Mouse (Mus musculus): Measurements from ENCODE around the gene Hspa4. TPM values are rescaled to one million over a fixed set of nuclear protein-coding genes. Genes with fewer than 3 reads are reported as not detected.

The Hspa4 gene
- polyA plus RNA-seq, 1 experiment from 2014 or later = 130 TPM

DNA sequence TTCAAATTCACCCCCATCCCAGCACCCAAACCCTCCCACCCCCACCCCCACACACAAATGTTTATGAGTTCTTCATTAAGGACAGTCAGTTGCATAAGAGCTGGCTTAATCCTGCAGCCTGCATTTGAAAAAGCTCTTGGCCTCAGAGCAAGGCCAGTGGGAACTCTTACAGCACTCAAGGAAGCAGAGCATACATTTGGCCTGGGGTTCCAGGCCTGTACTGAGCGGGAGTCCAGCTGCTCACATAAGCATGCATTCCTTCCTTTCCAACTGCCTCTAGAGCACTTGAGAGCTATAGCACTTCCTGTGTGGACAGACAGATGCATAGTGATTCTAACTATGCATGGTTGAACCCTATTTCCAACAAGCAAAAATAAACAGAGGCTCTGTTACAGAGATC lies 40.2 kb downstream of the Hspa4 start:
- 84% methylated on average over 1 of the region's 1 CpGs for WGBS
- no peaks in the 10 kb centered on the region for H3K27me3 ChIP-seq (replicated peaks; ENCODE audit: low read depth, poor library complexity, severe bottlenecking)
- H3K27ac ChIP-seq (replicated peaks) = no peak overlapping the region
- DNase-seq (ENCODE audit: low spot score) = no peak
- peaks cover 72% of the 10 kb centered on the region for H3K36me3 ChIP-seq (replicated peaks)
- no peaks in the 10 kb centered on the region for H3K4me1 ChIP-seq
- H3K9me3 ChIP-seq = no peaks in the 10 kb centered on the region
- no peak overlapping the region for H3K4me3 ChIP-seq

DNA sequence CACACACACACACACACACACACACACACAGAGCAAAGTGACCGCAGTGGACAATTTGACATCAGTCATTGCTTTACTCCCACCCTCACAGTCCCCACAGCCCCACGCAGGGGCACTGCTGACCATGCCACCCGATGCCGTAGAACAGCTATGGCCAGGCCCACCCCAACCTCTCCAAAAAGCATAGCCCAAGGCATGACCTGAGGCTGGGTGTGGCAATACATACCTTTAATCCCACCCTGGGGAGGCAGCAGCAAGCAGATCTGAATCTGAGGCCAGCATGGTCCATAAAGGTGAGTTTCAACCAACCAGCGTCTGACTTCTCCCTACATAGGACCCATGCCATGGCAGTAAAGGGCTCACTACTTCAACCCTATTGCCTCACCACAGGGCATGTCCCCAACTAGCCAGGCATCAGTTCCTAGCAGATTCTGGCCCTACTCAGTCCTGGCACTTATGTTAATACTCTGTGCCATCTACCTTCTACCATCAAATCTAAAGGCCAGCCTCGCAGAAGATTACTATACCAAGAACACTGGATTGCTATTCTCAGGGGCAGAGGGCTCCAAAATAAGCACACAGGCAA lies 41.1 kb downstream of the Hspa4 start:
- WGBS = 90% methylated on average over 6 of the region's 6 CpGs
- H3K27me3 ChIP-seq (replicated peaks; ENCODE audit: low read depth, poor library complexity, severe bottlenecking) = no peaks in the 10 kb centered on the region
- H3K27ac ChIP-seq (replicated peaks) = no peak overlapping the region
- no peaks in the 10 kb centered on the region for H3K9me3 ChIP-seq
- peaks cover 71% of the 10 kb centered on the region for H3K36me3 ChIP-seq (replicated peaks)
- DNase-seq (ENCODE audit: low spot score) = no peak
- no peak overlapping the region for H3K4me3 ChIP-seq
- no peaks in the 10 kb centered on the region for H3K4me1 ChIP-seq

DNA sequence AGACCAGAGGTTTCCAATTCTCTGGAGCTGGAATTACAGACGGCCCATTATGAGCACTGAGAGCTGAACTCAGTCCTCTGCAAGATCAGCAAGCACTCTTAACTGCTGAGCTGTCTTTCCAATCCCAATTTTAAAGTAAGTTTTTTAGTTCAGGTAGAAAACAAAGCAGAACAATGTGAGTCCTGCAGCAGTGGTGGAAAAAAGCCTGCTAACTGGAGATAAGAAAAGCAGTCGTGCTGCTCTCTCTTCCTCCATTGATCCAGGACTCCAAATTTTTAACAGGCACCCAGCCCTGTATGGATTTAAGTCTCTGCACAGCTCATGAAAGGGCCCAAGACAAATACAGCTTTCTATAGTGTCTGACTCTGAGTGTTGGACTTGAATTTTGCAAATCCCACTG lies 43.3 kb downstream of the Hspa4 start:
- H3K4me1 ChIP-seq = peaks cover 10% of the 10 kb centered on the region
- DNase-seq (ENCODE audit: low spot score) = no peak
- no peaks in the 10 kb centered on the region for H3K9me3 ChIP-seq
- no peaks in the 10 kb centered on the region for H3K27me3 ChIP-seq (replicated peaks; ENCODE audit: low read depth, poor library complexity, severe bottlenecking)
- no peak overlapping the region for H3K4me3 ChIP-seq
- 84% methylated on average over 2 of the region's 2 CpGs for WGBS
- peaks cover 49% of the 10 kb centered on the region for H3K36me3 ChIP-seq (replicated peaks)
- H3K27ac ChIP-seq (replicated peaks) = no peak overlapping the region

DNA sequence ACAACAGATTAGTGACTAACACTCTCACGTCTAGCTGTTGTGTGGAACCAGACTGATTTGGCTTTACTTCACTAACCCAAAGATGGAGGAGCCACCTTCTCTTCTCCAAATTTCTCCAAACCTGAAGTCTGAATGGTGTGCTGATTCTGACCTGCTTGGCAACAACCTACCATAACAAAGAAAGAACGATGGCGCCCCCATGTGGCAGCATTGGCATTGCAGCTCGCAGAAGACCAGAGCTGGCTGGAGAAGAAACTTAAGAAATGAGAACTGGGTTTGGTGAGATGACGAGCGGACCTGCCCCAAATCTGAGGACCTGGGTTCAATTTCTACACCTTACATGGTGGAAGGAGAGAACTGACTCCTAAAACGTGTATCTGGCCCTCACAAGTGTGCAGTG lies 45.3 kb downstream of the Hspa4 start:
- no peaks in the 10 kb centered on the region for H3K27me3 ChIP-seq (replicated peaks; ENCODE audit: low read depth, poor library complexity, severe bottlenecking)
- H3K4me3 ChIP-seq = no peak overlapping the region
- H3K27ac ChIP-seq (replicated peaks) = no peak overlapping the region
- WGBS = 44% methylated on average over 7 of the region's 7 CpGs
- H3K4me1 ChIP-seq = peaks cover 14% of the 10 kb centered on the region
- peak; percentile 78 for DNase-seq (ENCODE audit: low spot score)
- H3K9me3 ChIP-seq = no peaks in the 10 kb centered on the region
- peaks cover 29% of the 10 kb centered on the region for H3K36me3 ChIP-seq (replicated peaks)

DNA sequence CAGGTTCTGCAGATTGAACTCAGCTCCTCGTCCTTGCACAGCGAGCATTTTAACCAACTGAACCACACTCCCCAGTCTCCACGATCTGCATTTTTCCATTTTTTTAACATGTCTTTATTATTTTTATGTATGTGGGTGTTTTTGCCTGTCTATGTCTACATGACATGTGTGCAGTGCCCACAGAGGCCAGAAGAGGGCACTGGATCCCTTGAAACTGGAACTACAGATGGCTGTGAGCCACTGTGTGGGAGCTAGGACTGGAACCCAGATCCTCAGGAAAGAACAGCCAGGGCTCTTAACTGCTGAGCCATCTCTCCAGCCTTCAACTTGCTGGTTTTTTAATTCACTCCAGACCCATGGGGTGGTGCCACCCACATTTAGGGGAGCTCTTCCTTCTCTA lies 45.8 kb downstream of the Hspa4 start:
- Histone ChIP-seq H3K4me1 (peaks cover 14% of the 10 kb centered on the region), H3K9me3 (no peaks in the 10 kb centered on the region), H3K27ac (replicated peaks) (no peak overlapping the region), H3K27me3 (replicated peaks; ENCODE audit: low read depth, poor library complexity, severe bottlenecking) (no peaks in the 10 kb centered on the region), H3K36me3 (replicated peaks) (peaks cover 24% of the 10 kb centered on the region), H3K4me3 (no peak overlapping the region)
- no peak for DNase-seq (ENCODE audit: low spot score)
- WGBS = 86% methylated on average over 3 of the region's 3 CpGs

DNA sequence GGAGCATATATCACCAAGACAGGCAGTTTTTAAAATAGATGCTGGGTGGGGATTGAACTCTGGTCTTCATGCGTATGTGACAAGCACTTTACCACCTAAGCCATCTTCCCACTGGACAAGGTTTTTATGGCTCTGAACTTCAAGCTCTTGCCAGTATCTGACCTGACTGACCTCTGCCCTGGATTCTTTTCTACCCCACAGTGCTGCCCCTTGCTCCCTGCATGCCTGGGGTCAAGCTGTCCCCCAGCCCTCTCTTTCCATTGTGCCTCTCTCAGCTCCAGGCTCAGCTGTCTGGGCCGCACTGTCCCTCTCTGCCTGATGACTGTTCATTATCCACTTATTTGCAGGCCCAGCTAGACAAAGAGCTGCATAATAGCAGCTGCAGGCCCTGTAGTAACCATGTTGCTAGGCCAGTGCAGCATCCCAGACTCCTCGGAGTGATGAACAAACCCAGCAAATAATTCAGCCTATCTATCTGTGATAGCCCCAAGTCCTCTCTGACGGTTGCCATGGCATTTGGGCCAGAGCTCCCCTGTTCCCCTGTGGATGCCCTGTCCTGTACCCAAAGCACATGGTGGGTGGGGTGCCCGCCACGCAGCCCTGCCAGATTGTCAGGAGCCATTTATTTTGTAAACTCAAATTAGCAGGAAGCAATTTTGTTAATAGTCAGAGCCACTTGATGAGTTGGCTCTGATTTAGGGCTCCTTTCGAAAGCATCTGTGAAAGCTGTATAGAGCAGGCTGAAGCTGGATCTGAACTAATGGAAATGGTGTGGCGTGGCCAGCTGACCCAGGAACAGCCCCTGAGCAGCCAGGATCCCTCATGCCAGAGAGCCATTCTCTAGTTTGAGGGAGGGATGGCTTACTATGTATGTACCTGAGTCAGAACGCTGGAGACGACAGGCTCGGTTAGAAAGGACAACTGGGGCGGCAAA lies 47.8 kb downstream of the Hspa4 start:
- peaks cover 11% of the 10 kb centered on the region for H3K36me3 ChIP-seq (replicated peaks)
- H3K4me3 ChIP-seq = no peak overlapping the region
- WGBS = 77% methylated on average over 12 of the region's 12 CpGs
- peaks cover 14% of the 10 kb centered on the region for H3K4me1 ChIP-seq
- peak; percentile 35 for DNase-seq (ENCODE audit: low spot score)
- no peaks in the 10 kb centered on the region for H3K9me3 ChIP-seq
- no peaks in the 10 kb centered on the region for H3K27me3 ChIP-seq (replicated peaks; ENCODE audit: low read depth, poor library complexity, severe bottlenecking)
- peak overlapping the region; percentile 62 for H3K27ac ChIP-seq (replicated peaks)

DNA sequence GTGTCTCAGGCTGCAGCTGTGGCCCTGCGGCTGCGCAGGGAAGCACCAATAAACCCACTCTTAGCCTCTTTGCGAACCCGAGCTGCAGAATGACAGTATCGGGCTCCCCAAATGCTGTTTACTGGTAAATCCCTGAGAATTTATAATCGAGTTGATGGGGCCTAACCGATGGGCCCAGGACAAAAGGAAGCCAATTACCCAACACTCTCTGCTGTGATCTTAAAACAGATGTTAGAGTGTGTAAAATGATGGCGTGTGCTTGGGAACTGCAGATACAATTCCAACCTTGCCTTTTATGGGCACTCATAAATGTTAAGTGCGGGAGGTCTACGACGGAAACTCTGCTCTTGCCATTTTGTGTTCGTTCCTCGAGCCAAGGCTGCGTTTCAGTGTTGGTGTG lies 49.5 kb downstream of the Hspa4 start:
- Histone ChIP-seq H3K36me3 (replicated peaks) (peaks cover 8% of the 10 kb centered on the region), H3K27ac (replicated peaks) (0 out of 2 replicates have a peak overlapping the region, but pooled peaks have one; percentile 19), H3K4me1 (peaks cover 14% of the 10 kb centered on the region), H3K27me3 (replicated peaks; ENCODE audit: low read depth, poor library complexity, severe bottlenecking) (no peaks in the 10 kb centered on the region), H3K9me3 (no peaks in the 10 kb centered on the region), H3K4me3 (no peak overlapping the region)
- no peak for DNase-seq (ENCODE audit: low spot score)
- 93% methylated on average over 14 of the region's 14 CpGs for WGBS

DNA sequence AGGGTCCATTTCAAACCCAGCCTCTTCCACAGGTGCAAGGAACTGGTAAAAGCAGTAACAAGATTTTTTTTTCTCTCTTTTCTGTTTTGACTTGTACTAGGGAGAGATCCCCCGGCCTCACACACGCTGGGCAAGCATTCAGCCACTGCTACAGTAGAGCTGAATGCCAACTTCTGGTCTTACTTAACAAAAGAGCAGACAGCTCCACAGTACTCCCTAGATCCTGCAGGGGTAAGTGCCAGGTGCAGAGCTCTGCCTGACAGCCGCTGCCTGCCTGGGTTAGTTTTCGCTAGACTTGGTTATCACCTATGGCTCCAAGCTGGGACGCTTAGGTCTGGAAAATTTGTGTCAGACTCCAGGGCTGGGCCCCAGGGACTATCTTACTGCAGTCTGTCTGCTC lies 50.6 kb downstream of the Hspa4 start:
- H3K27ac ChIP-seq (replicated peaks) = no peak overlapping the region
- H3K36me3 ChIP-seq (replicated peaks) = peaks cover 6% of the 10 kb centered on the region
- 86% methylated on average over 5 of the region's 5 CpGs for WGBS
- peaks cover 14% of the 10 kb centered on the region for H3K4me1 ChIP-seq
- H3K27me3 ChIP-seq (replicated peaks; ENCODE audit: low read depth, poor library complexity, severe bottlenecking) = no peaks in the 10 kb centered on the region
- no peak overlapping the region for H3K4me3 ChIP-seq
- H3K9me3 ChIP-seq = no peaks in the 10 kb centered on the region
- DNase-seq (ENCODE audit: low spot score) = no peak

DNA sequence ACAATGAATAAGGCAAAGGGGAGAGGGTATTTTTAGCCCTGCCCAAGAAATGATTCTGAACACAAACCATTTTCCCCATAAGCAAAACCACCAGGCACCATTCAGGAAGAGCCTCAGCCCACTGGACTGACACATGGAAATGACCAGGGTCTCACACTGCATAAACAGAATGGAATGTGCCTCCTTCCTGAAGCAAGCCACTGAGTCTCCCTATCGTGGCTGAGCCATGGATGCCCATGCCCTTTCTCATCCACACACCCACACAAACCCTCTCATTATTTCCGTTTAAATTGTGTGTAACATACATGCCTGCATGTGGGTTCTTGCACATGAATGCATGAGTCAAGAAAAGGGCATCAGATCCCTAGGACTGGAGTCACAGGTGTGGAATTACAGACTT lies 54.7 kb downstream of the Hspa4 start:
- Histone ChIP-seq H3K4me3 (no peak overlapping the region), H3K36me3 (replicated peaks) (no peaks in the 10 kb centered on the region), H3K9me3 (no peaks in the 10 kb centered on the region), H3K27me3 (replicated peaks; ENCODE audit: low read depth, poor library complexity, severe bottlenecking) (no peaks in the 10 kb centered on the region), H3K27ac (replicated peaks) (no peak overlapping the region), H3K4me1 (no peaks in the 10 kb centered on the region)
- WGBS = 79% methylated on average over 2 of the region's 2 CpGs
- DNase-seq (ENCODE audit: low spot score) = no peak

DNA sequence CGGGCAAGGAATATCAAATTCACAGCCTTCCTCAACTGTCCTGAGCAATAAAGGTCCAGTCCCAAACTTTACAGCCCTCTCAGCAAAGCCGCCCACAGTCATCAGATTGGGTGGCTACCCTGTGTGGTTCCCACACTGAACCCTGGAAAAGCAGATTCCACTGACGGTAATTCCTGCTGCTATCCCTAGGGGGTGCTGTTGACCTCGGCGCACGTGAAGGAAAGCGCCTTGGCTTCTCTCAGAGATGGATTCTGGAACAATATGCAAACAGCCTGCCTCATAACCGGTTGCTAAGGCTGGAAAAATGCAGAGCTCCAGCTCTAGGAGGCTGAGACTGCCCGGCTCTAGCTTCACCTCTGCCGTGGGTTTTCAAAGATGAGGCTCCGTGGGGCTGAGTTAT lies 57.1 kb downstream of the Hspa4 start:
- Histone ChIP-seq H3K27ac (replicated peaks) (no peak overlapping the region), H3K9me3 (no peaks in the 10 kb centered on the region), H3K27me3 (replicated peaks; ENCODE audit: low read depth, poor library complexity, severe bottlenecking) (no peaks in the 10 kb centered on the region), H3K4me1 (no peaks in the 10 kb centered on the region), H3K36me3 (replicated peaks) (no peaks in the 10 kb centered on the region), H3K4me3 (no peak overlapping the region)
- DNase-seq (ENCODE audit: low spot score) = peak; percentile 40
- WGBS = 48% methylated on average over 11 of the region's 11 CpGs

DNA sequence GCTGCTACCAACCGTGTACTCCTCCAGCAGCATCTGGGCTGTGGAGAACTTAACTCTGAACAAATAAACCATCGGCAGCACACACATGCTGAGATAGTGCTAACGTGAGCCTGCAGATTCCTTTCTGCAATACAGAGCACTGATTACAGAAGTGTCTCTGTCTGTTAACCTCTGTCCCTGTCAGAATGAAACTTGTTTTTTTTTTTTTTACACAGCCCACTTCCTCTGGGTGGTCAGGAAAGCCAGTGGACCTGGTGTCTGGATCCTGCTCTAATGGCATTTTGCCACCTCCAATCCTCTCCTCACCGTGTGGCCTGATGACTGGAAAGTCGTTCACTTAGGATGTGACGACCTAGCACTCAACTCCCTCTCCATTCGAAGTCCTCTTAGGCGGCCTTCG lies 66.7 kb downstream of the Hspa4 start:
- H3K4me1 ChIP-seq = no peaks in the 10 kb centered on the region
- DNase-seq (ENCODE audit: low spot score) = no peak
- H3K36me3 ChIP-seq (replicated peaks) = no peaks in the 10 kb centered on the region
- H3K27me3 ChIP-seq (replicated peaks; ENCODE audit: low read depth, poor library complexity, severe bottlenecking) = no peaks in the 10 kb centered on the region
- no peaks in the 10 kb centered on the region for H3K9me3 ChIP-seq
- no peak overlapping the region for H3K4me3 ChIP-seq
- 80% methylated on average over 9 of the region's 9 CpGs for WGBS
- H3K27ac ChIP-seq (replicated peaks) = no peak overlapping the region

DNA sequence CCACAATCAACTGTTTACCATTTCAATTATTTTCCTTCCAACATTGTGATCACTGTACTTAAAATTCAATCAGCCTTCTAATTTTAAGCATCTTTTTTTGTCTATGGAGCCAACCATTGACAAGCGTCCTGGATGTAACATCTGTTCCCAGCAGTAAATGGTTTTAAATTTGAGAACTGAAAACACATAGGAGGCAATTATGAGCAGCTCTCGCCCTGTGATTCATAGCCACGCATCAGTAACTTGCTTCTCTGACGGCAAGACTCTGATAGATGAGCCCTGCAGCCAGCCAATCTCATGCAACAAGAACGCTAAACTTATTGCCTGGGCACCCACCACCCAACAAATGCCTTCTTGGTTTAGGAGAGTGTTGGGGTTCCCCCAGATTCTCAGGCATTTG lies 68.4 kb downstream of the Hspa4 start:
- DNase-seq (ENCODE audit: low spot score) = no peak
- no peak overlapping the region for H3K4me3 ChIP-seq
- H3K4me1 ChIP-seq = no peaks in the 10 kb centered on the region
- H3K9me3 ChIP-seq = no peaks in the 10 kb centered on the region
- H3K27me3 ChIP-seq (replicated peaks; ENCODE audit: low read depth, poor library complexity, severe bottlenecking) = no peaks in the 10 kb centered on the region
- no peaks in the 10 kb centered on the region for H3K36me3 ChIP-seq (replicated peaks)
- WGBS = 87% methylated on average over 5 of the region's 5 CpGs
- H3K27ac ChIP-seq (replicated peaks) = no peak overlapping the region

DNA sequence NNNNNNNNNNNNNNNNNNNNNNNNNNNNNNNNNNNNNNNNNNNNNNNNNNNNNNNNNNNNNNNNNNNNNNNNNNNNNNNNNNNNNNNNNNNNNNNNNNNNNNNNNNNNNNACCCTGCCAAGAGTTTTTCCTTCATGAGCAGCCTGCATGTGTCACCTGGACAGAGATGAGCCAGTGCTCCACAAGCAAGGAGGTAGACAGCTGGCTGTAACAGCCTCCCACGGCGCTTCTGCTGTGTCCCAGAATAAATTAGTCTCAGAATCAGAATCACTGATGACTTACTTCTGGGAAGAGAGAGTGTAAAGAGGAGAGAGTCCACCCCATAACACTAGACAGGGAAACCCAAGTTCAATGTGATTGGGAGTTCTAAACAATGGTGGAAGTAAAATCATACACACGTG lies 71.2 kb downstream of the Hspa4 start:
- Histone ChIP-seq H3K4me3 (no peak overlapping the region), H3K27ac (replicated peaks) (no peak overlapping the region), H3K27me3 (replicated peaks; ENCODE audit: low read depth, poor library complexity, severe bottlenecking) (no peaks in the 10 kb centered on the region), H3K36me3 (replicated peaks) (no peaks in the 10 kb centered on the region), H3K4me1 (no peaks in the 10 kb centered on the region), H3K9me3 (no peaks in the 10 kb centered on the region)
- no peak for DNase-seq (ENCODE audit: low spot score)
- 90% methylated on average over 3 of the region's 3 CpGs for WGBS

Data from embryonic facial prominence, embryonic 10.5 days (tissue).